Mouse (Mus musculus) heart, postnatal 25 days (tissue): ENCODE results near the gene Adh6b. TPM values are rescaled to one million over a fixed set of nuclear protein-coding genes. Genes with fewer than 3 reads are reported as not detected.

ENCODE experiments used
- DNase-seq: peaks from one replicate; pipeline ENCODE4 v3.0.0; 2022; ENCODE audit warnings: low spot score
- intact Hi-C: fragments of 180-260 bp; cut with DNase I; formaldehyde crosslinking; loops from one replicate; pipeline ENCODE4 v1.15.1; 2025
- total RNA-seq, 2 experiments: library from RNA; stranded (reverse); gene quantifications; 2 replicates each; pipeline ENCODE4 v1.2.3; 2021

Gene Adh6b
- 1 to 10 TPM; 1.5 to 1.6 TPM for total RNA-seq

DNA sequence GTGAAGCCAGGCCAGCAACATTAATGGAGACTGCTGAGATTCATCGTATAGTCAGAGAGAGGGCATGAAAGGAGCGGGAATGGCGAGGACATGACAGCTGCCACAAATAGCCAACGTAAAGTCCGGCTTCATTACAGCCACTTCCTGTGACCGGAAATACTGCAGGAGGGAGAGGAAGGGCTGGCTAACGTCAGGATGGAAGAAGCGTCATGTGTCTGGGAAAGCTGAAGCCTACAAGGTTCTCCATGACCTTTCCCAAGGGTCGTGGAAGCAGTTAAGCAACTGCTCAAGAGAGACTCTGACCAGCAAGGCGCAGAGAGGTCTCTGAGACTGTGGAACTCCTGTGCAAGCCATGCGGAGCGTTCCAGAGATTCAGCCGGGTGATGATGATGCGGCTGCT, at the start of gene Adh6b:
TSS of gene Adh6b (plus strand) at position 305 of the 400 bp plus-strand sequence.
- intact Hi-C loops = no loop called here

DNA sequence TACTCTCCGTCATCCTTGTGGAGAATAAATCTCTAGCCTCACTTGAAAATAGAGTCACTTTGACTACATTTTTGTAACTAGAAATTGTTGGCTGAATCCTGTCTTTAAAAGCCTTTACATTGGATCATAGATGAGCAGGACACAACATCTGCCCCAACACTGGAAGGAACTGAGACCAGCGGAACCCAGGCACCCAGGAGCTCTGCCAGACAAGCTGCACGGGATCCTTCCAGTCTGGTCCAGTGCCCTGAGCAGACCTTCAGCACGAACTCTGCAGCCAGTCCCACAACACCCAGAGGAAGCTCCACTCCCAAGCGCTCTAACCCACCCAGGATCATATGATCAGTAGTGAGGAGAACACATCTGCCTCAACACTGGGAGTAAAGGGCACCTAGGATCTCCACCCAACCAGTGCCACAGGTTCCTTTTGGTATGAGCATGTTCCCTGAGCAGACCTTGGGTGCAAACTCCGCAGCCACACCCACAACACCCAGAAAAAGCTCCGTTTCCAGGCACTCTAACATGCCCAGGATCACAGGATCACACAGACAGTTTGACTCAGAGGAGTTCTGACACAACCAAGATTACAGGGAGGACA, 48.2 kb upstream of the Adh6b start:
- intact Hi-C loops = no loop called here
- no peak for DNase-seq

More for the DNA sequence above, at the start of gene Adh6b:
- no peak for DNase-seq

DNA sequence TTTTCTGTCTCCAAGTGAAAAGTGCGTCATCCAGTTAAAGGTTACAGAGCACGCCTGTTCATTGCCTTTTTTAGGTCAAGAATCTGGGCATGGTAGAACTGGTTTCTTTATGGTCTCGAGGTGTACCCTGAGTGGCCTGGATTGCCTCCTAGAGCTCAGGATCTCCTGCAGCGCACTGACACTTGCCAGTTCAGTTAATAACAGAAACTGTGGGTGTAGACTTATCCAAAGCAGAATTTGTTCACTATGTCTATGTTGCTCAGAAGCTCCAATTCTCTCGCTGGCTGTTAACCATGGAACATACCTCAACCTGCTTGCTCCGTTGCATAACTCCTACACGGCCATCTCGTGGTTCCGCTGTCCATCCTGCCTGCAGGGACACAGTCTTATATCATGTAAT, 41.4 kb upstream of the Adh6b start:
- DNase-seq = no peak
- intact Hi-C loops = loop anchor here (10.0 kb wide), 1 partner anchor 105 kb away; no protein-coding TSS in a partner anchor

DNA sequence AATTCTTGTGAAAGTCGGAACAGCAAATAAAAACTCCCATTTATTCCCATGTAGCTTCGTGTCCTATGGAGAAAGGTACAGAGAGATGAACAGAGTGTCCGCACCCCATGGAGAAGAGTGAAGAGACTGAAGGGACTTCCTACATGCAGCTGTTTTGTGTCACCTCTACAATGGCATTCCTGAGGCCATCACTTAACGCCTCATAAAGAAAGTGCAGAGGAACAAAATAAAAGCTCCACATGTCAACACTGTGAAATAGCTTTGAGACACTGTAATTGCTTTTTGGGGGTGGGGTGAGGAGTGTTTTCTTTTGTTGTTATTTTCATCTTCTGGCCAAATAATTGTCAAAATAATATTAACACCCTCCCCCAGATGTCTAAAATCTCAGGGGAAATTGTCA, 38.9 kb upstream of the Adh6b start:
- DNase-seq = no peak
- intact Hi-C loops = loop anchor here (10.0 kb wide), 1 partner anchor 102 kb away; no protein-coding TSS in a partner anchor

DNA sequence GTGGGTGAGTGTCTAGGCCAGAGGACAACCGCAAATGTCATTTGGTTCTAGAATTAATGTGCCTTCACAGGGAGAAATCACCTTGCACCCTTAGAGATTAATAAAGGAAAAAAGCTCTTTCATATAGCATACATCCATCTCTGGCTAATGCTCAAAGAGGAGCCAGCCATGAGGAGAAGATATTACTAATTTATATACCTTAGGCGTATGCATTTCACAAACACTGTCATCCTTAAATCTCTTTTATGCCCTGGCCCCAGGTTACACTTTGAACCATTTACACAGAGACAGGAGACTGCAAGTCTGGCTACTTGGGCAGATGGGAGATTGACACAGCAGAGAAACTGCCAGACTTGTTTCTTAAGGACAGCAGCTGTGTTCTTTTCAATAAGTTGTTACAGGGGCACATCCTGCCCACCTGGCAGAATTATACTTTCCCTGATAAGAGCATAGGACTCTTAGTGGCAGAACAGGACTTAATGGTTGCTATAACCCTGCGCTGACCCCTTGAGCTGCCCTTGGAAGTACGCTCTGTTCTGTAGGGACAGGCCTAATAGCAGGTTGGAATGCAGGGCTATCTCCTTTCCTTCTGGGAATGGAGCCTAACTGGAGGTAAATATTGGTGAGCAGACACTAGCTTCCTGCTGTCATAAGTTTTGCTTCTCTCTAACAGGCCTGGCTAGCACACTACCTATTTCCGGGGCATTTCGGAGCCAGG, 37.6 kb upstream of the Adh6b start:
- intact Hi-C loops = loop anchor here (10.0 kb wide), 1 partner anchor 101 kb away; no protein-coding TSS in a partner anchor
- DNase-seq = no peak

DNA sequence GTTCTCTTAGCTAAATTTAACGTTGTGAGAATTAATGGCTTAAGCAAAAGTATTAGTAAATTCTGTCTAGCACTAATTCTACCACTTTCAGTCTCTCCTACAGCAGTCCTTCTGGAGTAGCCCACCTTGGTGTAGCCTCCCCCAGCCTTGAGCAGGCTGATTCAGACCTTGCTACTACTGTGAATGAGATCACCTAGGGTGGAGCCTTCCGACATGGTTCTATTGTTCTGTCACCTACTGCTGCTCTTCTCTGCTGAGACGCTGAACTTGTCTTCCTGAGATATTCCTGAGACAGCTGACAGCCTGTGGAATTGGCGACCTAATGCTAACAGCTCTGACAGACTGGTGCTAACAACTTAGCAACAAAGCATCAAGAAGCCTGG, 37.1 kb upstream of the Adh6b start:
- no peak for DNase-seq
- intact Hi-C loops = loop anchor here (10.0 kb wide), 1 partner anchor 100 kb away; no protein-coding TSS in a partner anchor

DNA sequence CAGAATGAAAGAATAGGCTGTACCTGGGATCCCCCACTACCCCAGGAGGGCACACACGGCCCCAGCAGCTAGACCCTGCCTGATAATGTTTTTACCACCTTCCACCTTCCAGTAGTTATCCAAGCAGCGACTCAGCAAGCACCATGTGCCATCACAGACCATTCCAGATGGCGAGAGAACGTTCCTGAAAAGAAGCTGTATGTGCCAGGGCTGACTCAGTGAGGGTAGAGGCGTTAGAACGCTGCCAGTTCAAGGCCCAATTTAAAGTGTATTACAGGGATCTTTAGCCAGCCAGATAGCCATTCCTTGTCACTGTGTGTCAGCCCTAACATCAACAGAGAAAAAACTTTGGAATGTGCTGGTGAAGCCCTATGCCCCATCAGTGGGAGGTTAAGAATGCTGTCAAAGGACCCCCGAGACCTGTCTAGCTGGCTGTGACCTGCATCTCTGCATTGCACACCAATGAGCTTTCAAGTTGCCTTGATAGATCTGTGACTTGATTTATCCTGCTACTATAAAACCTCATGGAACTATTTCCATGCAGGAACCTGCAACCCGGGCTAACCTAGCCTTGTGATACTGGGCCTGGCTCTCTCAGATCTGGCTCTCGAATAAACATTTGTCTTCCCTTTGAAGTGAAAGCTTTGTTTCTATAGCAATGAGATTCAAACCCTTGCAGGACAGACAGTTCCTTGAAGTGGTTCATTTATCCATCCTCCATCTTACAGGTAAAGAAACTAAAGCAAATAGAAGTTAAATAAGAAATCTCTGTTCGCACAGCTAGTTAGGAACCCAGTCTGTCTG, 35.9 kb upstream of the Adh6b start:
- intact Hi-C loops = loop anchor here (10.0 kb wide), 1 partner anchor 99 kb away; no protein-coding TSS in a partner anchor
- DNase-seq = no peak

DNA sequence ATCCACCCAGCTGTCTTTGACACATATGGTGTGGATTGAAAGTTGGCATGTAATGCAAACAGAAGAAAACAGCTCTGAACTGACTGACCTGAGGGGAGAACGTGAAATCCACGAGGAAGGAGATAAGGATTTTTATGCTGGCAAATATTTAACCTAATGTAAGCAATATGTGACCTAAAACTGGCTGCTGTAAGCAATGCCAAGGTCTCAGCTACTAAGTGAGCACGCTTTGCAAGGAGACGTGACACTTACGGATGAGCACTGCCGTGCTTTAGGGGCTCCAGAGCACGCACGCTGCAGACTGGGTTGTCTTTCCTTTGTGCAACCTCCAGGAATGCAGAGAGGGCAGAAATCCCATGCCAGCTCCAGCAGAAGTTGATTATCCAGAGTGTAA, 35.3 kb upstream of the Adh6b start:
- intact Hi-C loops = loop anchor here (10.0 kb wide), 1 partner anchor 99 kb away; no protein-coding TSS in a partner anchor
- no peak for DNase-seq

DNA sequence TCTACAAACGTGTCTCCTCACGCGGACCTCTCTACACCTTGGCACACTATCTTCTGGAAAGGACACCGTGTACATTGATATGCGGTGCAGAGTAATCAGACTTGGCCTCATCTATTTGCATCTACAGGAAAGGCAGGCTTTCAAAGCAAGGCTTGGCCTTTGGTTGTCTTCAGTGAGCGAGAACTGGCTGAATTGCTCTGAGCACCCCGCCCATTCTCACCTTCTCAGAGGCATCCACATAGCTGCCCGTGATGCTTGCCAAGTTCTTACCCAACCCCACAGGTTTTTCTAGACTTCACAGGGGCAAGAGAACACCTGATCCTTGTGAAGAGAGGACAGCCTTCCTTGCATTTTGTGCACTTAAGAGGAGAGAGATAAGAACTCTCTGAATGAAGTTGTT, 31.7 kb upstream of the Adh6b start:
- DNase-seq = no peak

DNA sequence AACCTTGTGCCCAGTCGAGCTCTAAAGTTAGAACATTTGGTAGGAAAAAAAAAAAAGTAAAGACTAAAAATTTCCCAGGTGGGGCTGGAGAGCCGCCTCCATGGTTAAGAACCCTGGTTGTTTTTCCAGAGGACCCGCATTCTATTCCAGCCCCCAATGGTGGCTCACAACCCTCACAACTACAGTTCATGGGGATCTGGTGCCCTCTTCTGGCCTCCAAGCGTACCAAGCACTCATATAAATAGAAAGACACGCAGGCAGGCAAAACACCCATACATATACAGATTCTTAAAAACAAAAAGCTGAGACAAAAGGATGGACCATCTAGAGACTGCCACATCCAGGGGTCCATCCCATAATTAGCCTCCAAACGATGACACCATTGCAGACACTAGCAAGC, 30.6 kb upstream of the Adh6b start:
- DNase-seq = no peak
- intact Hi-C loops = no loop called here

More for the DNA sequence above, 31.7 kb upstream of the Adh6b start:
- intact Hi-C loops = loop anchor here (10.0 kb wide), 1 partner anchor 95 kb away; no protein-coding TSS in a partner anchor

DNA sequence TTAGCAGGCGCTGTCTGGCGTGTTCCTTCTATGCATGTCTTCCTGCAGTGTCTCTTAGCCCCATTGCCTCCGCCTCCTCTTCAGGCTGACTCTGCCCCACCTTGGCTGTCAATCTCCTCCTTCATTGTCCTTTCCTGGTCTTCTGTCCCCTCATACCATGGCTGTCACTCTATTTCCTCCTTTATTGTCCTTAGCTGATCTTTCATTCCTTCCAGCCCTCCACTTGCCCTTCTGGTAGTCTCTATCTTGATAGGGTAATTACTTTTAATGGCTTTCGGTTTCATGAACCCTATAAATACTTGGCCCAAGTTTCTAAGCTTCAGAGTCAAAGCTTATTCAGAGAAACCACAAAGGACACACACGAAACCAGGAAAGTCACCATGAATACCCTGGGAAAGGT, 28.6 kb upstream of the Adh6b start, which contains the start of gene Adh6a:
TSS of gene Adh6a (plus strand) at position 322 of the 400 bp plus-strand sequence.
- intact Hi-C loops = no loop called here
- DNase-seq = no peak

DNA sequence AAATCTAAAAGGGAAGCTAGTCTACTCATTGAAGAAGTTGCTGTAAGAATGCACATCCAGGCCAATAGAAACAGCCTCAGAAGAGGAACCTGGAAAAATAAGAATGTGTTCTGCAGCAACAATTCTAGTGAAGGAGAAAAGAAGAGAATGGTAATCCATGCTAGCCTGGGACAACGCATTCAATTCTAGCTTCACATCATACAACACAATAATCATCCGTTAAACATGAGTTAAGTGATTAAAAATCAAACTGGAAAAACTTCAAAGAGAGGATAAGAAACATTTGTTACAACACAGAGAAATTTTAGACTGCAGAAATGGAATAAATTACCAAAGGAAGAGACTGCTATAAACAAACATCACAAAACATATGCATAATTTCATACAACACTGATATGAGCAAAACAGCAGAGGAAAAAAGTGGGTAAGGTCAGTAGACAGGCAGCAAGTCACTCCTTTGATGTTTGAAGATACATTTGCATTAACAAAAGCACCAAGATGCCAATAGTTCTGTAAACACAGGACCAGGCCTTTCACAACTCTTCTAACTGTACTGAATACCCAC, 24.6 kb upstream of the Adh6b start:
- no peak for DNase-seq
- intact Hi-C loops = no loop called here

DNA sequence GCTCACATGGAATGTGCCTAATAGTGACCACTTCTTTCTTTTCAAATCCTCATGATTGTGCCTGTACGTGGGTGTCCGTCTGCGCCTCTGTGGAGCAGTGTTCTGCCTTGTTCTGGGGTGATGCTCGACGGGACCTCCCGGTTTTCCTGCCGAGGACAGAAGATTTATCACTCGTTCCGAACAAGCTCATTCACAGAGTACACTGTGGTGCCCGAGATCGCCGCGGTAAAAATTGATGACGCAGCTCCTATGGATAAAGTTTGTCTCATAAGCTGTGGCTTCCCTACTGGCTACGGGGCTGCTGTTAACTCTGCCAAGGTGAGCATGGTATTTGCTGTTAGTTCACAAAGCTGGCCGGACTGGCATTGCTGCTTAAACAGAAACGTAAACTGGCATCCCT, 16.6 kb upstream of the Adh6b start:
- intact Hi-C loops = no loop called here
- DNase-seq = no peak

DNA sequence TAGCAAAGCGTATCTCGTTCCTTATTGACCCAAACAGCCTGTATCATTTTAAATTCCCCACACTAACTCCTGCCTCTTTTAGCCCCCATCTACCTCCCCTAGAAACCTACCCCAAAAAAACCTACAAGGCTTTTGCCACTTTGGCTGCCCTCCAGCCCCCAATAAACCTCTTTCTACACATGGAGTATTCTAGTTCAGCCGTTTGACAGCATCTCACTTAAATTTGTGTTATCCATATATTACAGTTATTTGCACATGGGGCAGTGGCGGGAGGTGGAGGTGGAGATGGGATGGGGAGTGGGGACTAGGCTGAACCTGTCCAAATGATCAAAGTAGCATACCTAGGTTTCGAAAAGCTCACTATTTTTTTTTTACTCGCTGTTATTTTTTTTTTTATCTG, 16.1 kb upstream of the Adh6b start:
- no peak for DNase-seq
- intact Hi-C loops = no loop called here

DNA sequence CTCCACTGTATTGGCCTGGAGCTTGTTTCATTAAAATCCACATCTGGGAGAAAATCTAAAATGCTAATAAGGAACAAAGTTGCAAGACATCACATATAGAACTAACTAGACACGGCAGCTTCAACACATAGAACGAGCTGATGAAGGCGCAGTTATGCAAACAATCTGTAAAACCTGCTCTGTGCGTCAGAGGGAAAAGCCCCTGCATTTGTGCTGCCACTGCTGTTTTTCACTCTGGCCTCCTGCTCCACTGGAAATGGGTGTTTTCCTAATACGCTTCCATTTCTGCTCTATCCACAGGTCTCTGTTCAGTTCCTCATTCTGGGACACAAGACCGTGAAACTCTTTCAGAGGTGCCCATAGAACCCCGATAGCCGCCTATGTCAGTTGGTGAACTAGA, 7.7 kb upstream of the Adh6b start:
- intact Hi-C loops = no loop called here
- no peak for DNase-seq

DNA sequence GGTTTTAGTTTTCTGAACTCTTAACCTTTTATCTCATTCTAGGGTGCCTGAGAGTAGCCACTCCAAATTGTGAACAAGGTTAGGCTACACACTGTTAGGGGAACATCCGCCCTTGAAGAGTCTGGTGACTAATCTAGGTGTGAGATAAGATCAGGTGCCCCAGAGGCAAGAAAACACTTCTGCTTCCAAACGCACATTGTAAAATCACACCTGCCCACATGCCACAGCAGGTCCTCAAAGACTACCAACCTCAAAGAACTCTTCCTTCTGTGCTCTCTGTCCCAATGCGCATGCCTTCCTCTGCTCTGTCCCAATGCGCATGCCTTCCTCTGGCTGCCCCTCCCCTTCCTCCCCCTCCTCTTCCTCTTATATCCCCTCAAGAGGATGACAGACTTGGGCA, 7.3 kb upstream of the Adh6b start:
- intact Hi-C loops = no loop called here
- DNase-seq = no peak

DNA sequence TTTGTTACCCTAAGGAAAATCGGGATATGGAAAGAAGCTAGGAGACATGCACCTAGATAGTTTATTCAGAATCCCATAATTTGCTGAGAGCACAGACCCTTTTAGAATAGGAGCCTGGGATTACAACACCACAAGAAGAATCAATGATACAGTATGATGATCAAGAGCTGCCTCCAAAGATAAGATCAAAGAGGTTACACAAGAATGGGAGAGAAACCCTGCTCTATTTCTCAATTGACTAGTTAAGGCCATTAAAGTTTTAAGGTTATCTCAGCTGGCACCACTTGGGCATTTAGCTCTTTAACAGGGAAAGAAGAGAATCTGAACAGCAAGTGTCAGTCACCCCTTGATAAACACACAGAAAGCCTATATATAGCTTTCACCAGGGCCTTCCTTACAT, 6.0 kb upstream of the Adh6b start:
- intact Hi-C loops = no loop called here
- DNase-seq = no peak

DNA sequence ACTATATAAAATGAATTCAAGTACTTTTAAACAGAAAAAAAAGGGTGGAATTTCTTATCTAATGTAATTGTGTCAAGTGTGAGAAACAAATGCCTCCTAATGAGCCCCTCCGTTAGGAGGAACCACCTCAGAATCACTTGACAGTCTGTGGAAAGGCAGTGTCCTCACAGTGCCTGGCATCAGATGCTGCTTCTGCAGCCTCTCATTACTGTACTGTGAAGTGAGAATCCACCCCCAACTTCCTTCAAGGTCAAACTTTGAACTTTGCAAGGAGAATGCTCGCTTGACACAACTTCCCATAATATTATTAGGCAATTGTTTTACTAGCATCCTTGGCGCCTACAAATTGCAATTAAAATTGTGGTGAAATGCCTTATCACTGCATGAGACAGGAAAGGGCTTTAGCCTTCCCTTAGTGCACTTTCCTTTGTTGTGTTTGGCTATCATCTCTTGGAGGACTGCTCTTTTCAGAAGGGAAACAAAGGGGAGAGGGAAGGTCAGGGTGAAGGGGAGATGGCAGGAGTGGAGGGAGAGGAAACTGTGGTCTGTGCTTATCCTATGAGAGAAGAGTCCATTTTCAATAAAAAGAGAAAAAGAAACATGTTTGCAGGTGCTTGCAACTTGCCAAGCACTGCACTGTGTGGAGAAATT, 5.3 kb upstream of the Adh6b start:
- no peak for DNase-seq
- intact Hi-C loops = no loop called here

DNA sequence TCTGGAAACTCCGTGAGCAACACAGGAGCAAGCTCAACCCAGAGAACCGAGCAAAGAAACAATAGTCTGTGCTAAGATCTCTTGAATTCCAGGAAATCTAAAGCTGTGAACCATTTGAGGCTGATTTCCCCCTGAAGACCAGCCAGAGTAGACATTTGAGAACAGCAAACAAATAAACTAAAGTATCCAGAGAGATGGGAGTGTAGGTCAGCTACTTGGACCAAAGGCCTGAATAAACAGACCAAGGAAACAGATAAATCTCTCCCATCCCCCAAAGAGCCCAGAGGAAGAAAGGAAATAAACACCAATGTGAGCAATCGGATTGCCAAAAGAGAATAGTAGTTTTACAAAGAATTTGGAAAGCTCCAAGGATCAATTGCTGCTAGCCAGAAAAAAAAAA, 5.5 kb downstream of the Adh6b start:
- intact Hi-C loops = no loop called here
- DNase-seq = no peak
